7 mouse cellular contexts compared by ENCODE assay signal in genomic region chr12:86906395-86906794, GRCm38 (mm10). TPM values are rescaled to one million over a fixed set of nuclear protein-coding genes. Genes with fewer than 3 reads are reported as not detected.
DNase-seq lines count a peak whose midpoint lies in the region; ATAC-seq lines count a peak whose summit lies in the region.

No protein-coding gene starts in this region.

- H3K27me3 ChIP-seq in midbrain, embryonic 12.5 days = peaks cover 38% of the 10 kb centered on the region

- H3K4me1 ChIP-seq in midbrain, embryonic 12.5 days = peaks cover 39% of the 10 kb centered on the region

- ATAC-seq in activated CD4-positive, CD25-positive, alpha-beta regulatory T cell, adult 4 months = peak; percentile 91
- peak; percentile 96 for ATAC-seq in inflammation-experienced regulatory T-cells, adult 6 months
- peak; percentile 66 for ATAC-seq in midbrain, embryonic 12.5 days (ENCODE audit: low FRiP score, low read depth)

- no peaks in the 10 kb centered on the region for H3K9me3 ChIP-seq in midbrain, embryonic 12.5 days

- H3K4me3 ChIP-seq in midbrain, embryonic 12.5 days = no peak overlapping the region

- H3K4me2 ChIP-seq in midbrain, embryonic 12.5 days (replicated peaks) = no peak overlapping the region

- H3K36me3 ChIP-seq in midbrain, embryonic 12.5 days = no peaks in the 10 kb centered on the region

- no peak overlapping the region for H3K27ac ChIP-seq in midbrain, embryonic 12.5 days (replicated peaks)

- H3K9ac ChIP-seq in midbrain, embryonic 12.5 days (replicated peaks) = 0 out of 2 replicates have a peak overlapping the region, but pooled peaks have one; percentile 31

- DNase-seq in cerebellum, postnatal 10 days = peak; percentile 92 to 93
- DNase-seq in gastrocnemius, adult 18-20 months (ENCODE audit: low spot score) = peak; percentile 90
- peak; percentile 86 for DNase-seq in left cerebral cortex, postnatal 4 days
- DNase-seq in spleen, adult 18-20 months = peak; percentile 77 to 89

- intact Hi-C loops in left cerebral cortex, postnatal 4 days (cut with DNase I) = no loop called here

- WGBS in midbrain, embryonic 12.5 days = 2% methylated on average over 15 of the region's 15 CpGs

RNA-seq across cellular contexts. Expression of gene Irf2bpl, which starts 21.8 kb away (rescaled TPM):
- polyA plus RNA-seq in activated CD4-positive, CD25-positive, alpha-beta regulatory T cell, adult 4 months (2017; shearing (Covaris generic)) = 10 to 100 TPM in 1 of 2 experiments, 1 to 10 TPM in 1; 8.6 to 13.6 TPM
- 10 to 100 TPM; 20.3 to 24.8 TPM for total RNA-seq in gastrocnemius, adult 18-20 months (2021)
- 10 to 100 TPM in 1 of 3 experiments, 1 to 10 TPM in 2; 8.0 to 14.6 (median 9.4) TPM for polyA plus RNA-seq in inflammation-experienced regulatory T-cells, adult 6 months (2017; shearing (Covaris generic))
- 100 to 1,000 TPM; 124 to 127 TPM for total RNA-seq in left cerebral cortex, postnatal 4 days (2021)
- polyA plus RNA-seq in midbrain, embryonic 12.5 days (2016; fragmentation: Nextera tagmentation; extraction: Ambion mirVana) = 74.0 and 76.0 TPM in 2 replicates

RNA-seq across cellular contexts. Expression of gene Cipc, which starts 40.4 kb away (rescaled TPM):
- polyA plus RNA-seq in activated CD4-positive, CD25-positive, alpha-beta regulatory T cell, adult 4 months (2017; shearing (Covaris generic)) = 10 to 100 TPM; 19.8 to 20.1 TPM
- total RNA-seq in gastrocnemius, adult 18-20 months (2021) = 10 to 100 TPM; 30.9 to 34.6 TPM
- polyA plus RNA-seq in inflammation-experienced regulatory T-cells, adult 6 months (2017; shearing (Covaris generic)) = 10 to 100 TPM; 20.2 to 29.2 (median 28.3) TPM
- total RNA-seq in left cerebral cortex, postnatal 4 days (2021) = 10 to 100 TPM; 56.9 to 60.6 TPM
- 44.3 and 46.4 TPM in 2 replicates for polyA plus RNA-seq in midbrain, embryonic 12.5 days (2016; fragmentation: Nextera tagmentation; extraction: Ambion mirVana)
